Mouse (Mus musculus) hindbrain, embryonic 16.5 days (tissue): Measurements from ENCODE around the gene Rapgef5. TPM values are rescaled to one million over a fixed set of nuclear protein-coding genes. Genes with fewer than 3 reads are reported as not detected.

Experiments used
- ATAC-seq: fragments of 200-750 bp; cut with Nextera tagmentation; 2 replicates; pipeline ENCODE4 v1.8.0; 2017; ENCODE audit warnings: moderate TSS enrichment, moderate library complexity
- H3K27ac ChIP-seq: fragments of 300-500 bp; sonication (generic); 2 replicates; pipeline ENCODE4 v1.5.1; 2014; ENCODE audit warnings: low read depth, mild to moderate bottlenecking, control low read depth, low read length, moderate library complexity
- H3K27me3 ChIP-seq: fragments of 300-500 bp; sonication (generic); replicated peaks from 2 replicates; pipeline ENCODE4 v1.6.1; 2014; ENCODE audit warnings: low read length; ENCODE audit not compliant: control insufficient read depth, insufficient read depth
- H3K36me3 ChIP-seq: fragments of 300-500 bp; sonication (generic); 2 replicates; pipeline ENCODE4 v1.6.1; 2014; ENCODE audit warnings: mild to moderate bottlenecking, low read length, moderate library complexity, mixed read lengths; ENCODE audit not compliant: control insufficient read depth, insufficient read depth
- H3K4me1 ChIP-seq: fragments of 300-500 bp; sonication (generic); 2 replicates; pipeline ENCODE4 v1.6.1; 2014; ENCODE audit warnings: low read depth, low read length; ENCODE audit not compliant: control insufficient read depth, insufficient read depth
- H3K4me2 ChIP-seq: fragments of 300-500 bp; sonication (generic); 2 replicates; pipeline ENCODE4 v1.6.1; 2014; ENCODE audit warnings: mild to moderate bottlenecking, low read length, control low read depth, moderate library complexity
- H3K4me3 ChIP-seq: fragments of 300-500 bp; sonication (generic); 2 replicates; pipeline ENCODE4 v1.5.1; 2014; ENCODE audit warnings: mild to moderate bottlenecking, low read length, control low read depth, moderate library complexity
- H3K9ac ChIP-seq: fragments of 300-500 bp; sonication (generic); 2 replicates; pipeline ENCODE4 v1.6.1; 2014; ENCODE audit warnings: low read depth, mild to moderate bottlenecking, control low read depth, low read length, moderate library complexity
- H3K9me3 ChIP-seq: fragments of 300-500 bp; sonication (generic); 2 replicates; pipeline ENCODE4 v1.6.1; 2014; ENCODE audit warnings: mild to moderate bottlenecking, low read length, moderate library complexity; ENCODE audit not compliant: control insufficient read depth
- WGBS: fragments of 180-500 bp; shearing (Covaris S2); extraction: QIAGEN DNeasy Blood & Tissue Kit; methylation state at CpG from one replicate; pipeline ENCODE4 v1.1.7; 2014; 5-methylcytosine and 5-hydroxymethylcytosine counted together
- polyA plus RNA-seq: library from polyadenylated mRNA; unstranded; fragments of >200 nt; fragmentation: Nextera tagmentation; extraction: Ambion mirVana; gene quantifications from 2 replicates; pipeline ENCODE4 v1.2.1, GENCODE M21; 2015

The Rapgef5 gene
- polyA plus RNA-seq, 1 experiment from 2014 or later = 31.9 TPM

DNA sequence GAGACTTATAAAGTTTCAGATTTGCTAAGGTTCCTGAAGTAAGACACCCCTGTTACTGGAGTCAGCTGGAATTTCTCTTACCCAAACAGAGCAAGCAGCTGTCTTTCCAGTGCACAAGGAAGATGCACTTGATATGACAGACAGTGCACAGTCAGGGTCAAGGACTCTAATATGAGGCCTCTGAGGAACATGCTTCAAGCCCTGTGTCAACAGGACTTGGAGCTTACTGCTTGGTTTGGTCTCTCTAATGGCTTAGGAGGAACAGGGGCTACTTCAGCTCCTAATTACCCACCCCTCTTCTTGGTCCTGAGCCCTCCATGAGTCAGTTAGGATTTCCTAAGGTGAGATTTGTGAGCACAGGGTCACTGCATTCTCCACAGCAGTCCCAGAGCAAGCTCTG, 244.6 kb downstream of the Rapgef5 start:
- no peaks in the 10 kb centered on the region; the same call in 1 of the 2 replicates for H3K36me3 ChIP-seq

GRCm38 (mm10) chr12:117761698-117762097, 245.4 kb downstream of the Rapgef5 start:
- Histone ChIP-seq H3K27ac (no peak overlapping the region), H3K27me3 (no peaks in the 10 kb centered on the region), H3K4me1 (peaks cover 8% of the 10 kb centered on the region), H3K36me3 (no peaks in the 10 kb centered on the region), H3K4me3 (no peak overlapping the region), H3K9ac (no peak overlapping the region), H3K4me2 (no peak overlapping the region), H3K9me3 (no peaks in the 10 kb centered on the region)
- peak; percentile 58; the same call in 1 of the 2 replicates for ATAC-seq
- WGBS = 19% methylated on average over 1 of the region's 1 CpGs

More for the DNA sequence above, 244.6 kb downstream of the Rapgef5 start:
- no peak for ATAC-seq
- Histone ChIP-seq H3K4me2 (no peak overlapping the region), H3K9me3 (no peaks in the 10 kb centered on the region), H3K9ac (no peak overlapping the region), H3K27ac (no peak overlapping the region), H3K27me3 (no peaks in the 10 kb centered on the region), H3K4me1 (peaks cover 8% of the 10 kb centered on the region), H3K4me3 (no peak overlapping the region)

GRCm38 (mm10) chr12:117763247-117763646, 247.0 kb downstream of the Rapgef5 start:
- Histone ChIP-seq H3K9ac (no peak overlapping the region; the same call in 1 of the 2 replicates), H3K27me3 (no peaks in the 10 kb centered on the region), H3K27ac (no peak overlapping the region), H3K4me2 (no peak overlapping the region), H3K4me1 (peaks cover 8% of the 10 kb centered on the region), H3K9me3 (no peaks in the 10 kb centered on the region), H3K4me3 (no peak overlapping the region), H3K36me3 (no peaks in the 10 kb centered on the region)
- ATAC-seq = no peak
- WGBS = 83% methylated on average over 3 of the region's 3 CpGs

- 7% methylated on average over 7 of the region's 7 CpGs for WGBS
- no peaks in the 10 kb centered on the region for H3K27me3 ChIP-seq
- H3K9me3 ChIP-seq = no peaks in the 10 kb centered on the region
- no peak overlapping the region for H3K9ac ChIP-seq
- no peak overlapping the region for H3K27ac ChIP-seq
- no peaks in the 10 kb centered on the region for H3K36me3 ChIP-seq
- no peak overlapping the region for H3K4me2 ChIP-seq
- H3K4me1 ChIP-seq = peaks cover 8% of the 10 kb centered on the region
- ATAC-seq = peak; percentile 56
- no peak overlapping the region for H3K4me3 ChIP-seq
Measured at GRCm38 (mm10) chr12:117764839-117765238, 248.6 kb downstream of the Rapgef5 start.

- no peak overlapping the region for H3K4me2 ChIP-seq
- H3K27me3 ChIP-seq = no peaks in the 10 kb centered on the region
- H3K27ac ChIP-seq = no peak overlapping the region
- no peak overlapping the region for H3K4me3 ChIP-seq
- no peaks in the 10 kb centered on the region for H3K36me3 ChIP-seq
- 1% methylated on average over 5 of the region's 5 CpGs for WGBS
- H3K9ac ChIP-seq = no peak overlapping the region
- H3K9me3 ChIP-seq = no peaks in the 10 kb centered on the region
- no peak for ATAC-seq
- no peaks in the 10 kb centered on the region for H3K4me1 ChIP-seq
Measured at GRCm38 (mm10) chr12:117769113-117769512, 252.8 kb downstream of the Rapgef5 start.

DNA sequence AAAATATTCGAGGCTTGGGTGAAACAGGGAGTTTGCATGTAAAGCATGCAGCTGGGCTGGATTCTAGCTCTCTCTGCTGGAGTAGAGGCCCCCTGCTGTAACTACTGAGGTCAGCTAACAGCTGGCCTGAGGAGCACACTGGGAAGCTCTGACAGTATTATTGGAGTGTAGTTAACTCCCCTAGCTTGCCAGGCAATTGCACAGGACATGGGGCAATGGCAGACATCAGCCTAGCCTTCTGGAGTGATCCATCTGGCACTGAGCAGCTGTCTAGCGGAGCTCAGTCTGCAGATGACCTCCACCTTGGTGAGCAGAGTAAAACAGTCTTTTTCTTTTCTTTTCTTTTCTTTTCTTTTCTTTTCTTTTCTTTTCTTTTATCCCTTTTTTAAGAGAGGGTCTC, 253.9 kb downstream of the Rapgef5 start:
- Histone ChIP-seq H3K4me1 (no peaks in the 10 kb centered on the region), H3K36me3 (no peaks in the 10 kb centered on the region), H3K9ac (no peak overlapping the region), H3K4me2 (no peak overlapping the region), H3K27ac (no peak overlapping the region), H3K4me3 (no peak overlapping the region), H3K27me3 (no peaks in the 10 kb centered on the region), H3K9me3 (no peaks in the 10 kb centered on the region)
- WGBS = 30% methylated on average over 2 of the region's 2 CpGs
- ATAC-seq = peak; percentile 65; the same call in 1 of the 2 replicates

- Histone ChIP-seq H3K27ac (no peak overlapping the region), H3K27me3 (no peaks in the 10 kb centered on the region), H3K4me1 (no peaks in the 10 kb centered on the region), H3K4me3 (no peak overlapping the region), H3K4me2 (no peak overlapping the region), H3K9ac (no peak overlapping the region), H3K9me3 (no peaks in the 10 kb centered on the region), H3K36me3 (no peaks in the 10 kb centered on the region)
- no peak for ATAC-seq
- 82% methylated on average over 4 of the region's 4 CpGs for WGBS
Measured at GRCm38 (mm10) chr12:117771156-117771555, 254.9 kb downstream of the Rapgef5 start.

- no peak overlapping the region for H3K4me3 ChIP-seq
- H3K27ac ChIP-seq = no peak overlapping the region
- ATAC-seq = peak; percentile 38
- H3K36me3 ChIP-seq = no peaks in the 10 kb centered on the region
- H3K9ac ChIP-seq = no peak overlapping the region
- H3K27me3 ChIP-seq = no peaks in the 10 kb centered on the region
- 2% methylated on average over 2 of the region's 2 CpGs for WGBS
- no peak overlapping the region for H3K4me2 ChIP-seq
- H3K4me1 ChIP-seq = no peaks in the 10 kb centered on the region
- H3K9me3 ChIP-seq = no peaks in the 10 kb centered on the region
Measured at GRCm38 (mm10) chr12:117772638-117773037, 256.4 kb downstream of the Rapgef5 start.

DNA sequence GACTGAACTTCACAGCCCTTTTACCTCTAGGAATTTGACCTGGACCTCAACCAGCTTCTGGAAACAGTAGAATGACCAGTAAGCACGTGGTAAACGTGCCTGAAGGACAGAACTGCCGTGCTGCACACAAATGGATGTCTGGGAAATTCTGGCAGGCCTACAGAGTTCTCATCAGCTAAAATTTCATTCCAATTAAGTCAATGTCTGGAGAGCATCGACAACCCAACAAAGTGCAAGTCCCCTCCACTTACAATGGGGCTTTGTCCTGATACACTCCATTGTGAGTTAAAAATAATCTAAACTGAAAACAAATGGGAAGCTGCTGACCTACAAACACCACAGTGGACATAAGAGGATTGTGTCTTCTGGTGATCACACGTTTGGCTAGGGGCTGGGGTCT, 260.6 kb downstream of the Rapgef5 start:
- no peaks in the 10 kb centered on the region for H3K36me3 ChIP-seq

GRCm38 (mm10) chr12:117781360-117781759, 265.1 kb downstream of the Rapgef5 start:
- Histone ChIP-seq H3K27ac (no peak overlapping the region), H3K9ac (no peak overlapping the region), H3K4me2 (no peak overlapping the region), H3K36me3 (no peaks in the 10 kb centered on the region), H3K9me3 (no peaks in the 10 kb centered on the region), H3K4me3 (no peak overlapping the region), H3K27me3 (no peaks in the 10 kb centered on the region), H3K4me1 (no peaks in the 10 kb centered on the region)
- no peak for ATAC-seq
- 52% methylated on average over 2 of the region's 2 CpGs for WGBS

More for the DNA sequence above, 260.6 kb downstream of the Rapgef5 start:
- 72% methylated on average over 5 of the region's 5 CpGs for whole genome bisulfite sequencing
- Histone ChIP-seq H3K27ac (no peak overlapping the region), H3K27me3 (no peaks in the 10 kb centered on the region), H3K9me3 (no peaks in the 10 kb centered on the region), H3K9ac (no peak overlapping the region), H3K4me3 (no peak overlapping the region), H3K4me2 (no peak overlapping the region), H3K4me1 (no peaks in the 10 kb centered on the region)
- ATAC-seq = no peak
